Mouse (Mus musculus): Measurements from ENCODE around the gene Mansc4.

The Mansc4 gene

GRCm38 (mm10) chr6:147079919-147080318, 6.9 kb downstream of the Mansc4 start:
- DNase-seq (ENCODE audit: low spot score in 2 of 2) = no peak

GRCm38 (mm10) chr6:147076878-147077277, 10.0 kb downstream of the Mansc4 start:
- no peak for DNase-seq (ENCODE audit: low spot score in 2 of 2)

GRCm38 (mm10) chr6:147075808-147076387, 10.9 kb downstream of the Mansc4 start:
- no peak for DNase-seq (ENCODE audit: low spot score in 2 of 2)

GRCm38 (mm10) chr6:147064944-147065261, 21.9 kb downstream of the Mansc4 start:
- DNase-seq (ENCODE audit: low spot score in 2 of 2) = no peak

GRCm38 (mm10) chr6:147064226-147064943, 22.4 kb downstream of the Mansc4 start:
- DNase-seq (ENCODE audit: low spot score in 2 of 2) = no peak

GRCm38 (mm10) chr6:147062694-147063093, 24.1 kb downstream of the Mansc4 start:
- DNase-seq (ENCODE audit: low spot score in 2 of 2) = no peak

- no peak for DNase-seq (ENCODE audit: low spot score in 2 of 2)
Measured at GRCm38 (mm10) chr6:147062034-147062433, 24.8 kb downstream of the Mansc4 start.

GRCm38 (mm10) chr6:147061630-147062029, 25.2 kb downstream of the Mansc4 start:
- DNase-seq (ENCODE audit: low spot score in 2 of 2) = no peak

GRCm38 (mm10) chr6:147059326-147059725, 27.5 kb downstream of the Mansc4 start:
- no peak for DNase-seq (ENCODE audit: low spot score in 2 of 2)

GRCm38 (mm10) chr6:147055374-147055977, 31.4 kb downstream of the Mansc4 start:
- no peak for DNase-seq (ENCODE audit: low spot score in 2 of 2)

GRCm38 (mm10) chr6:147053785-147054646, 32.8 kb downstream of the Mansc4 start:
- no peak for DNase-seq (ENCODE audit: low spot score in 2 of 2)

GRCm38 (mm10) chr6:147052440-147052839, 34.4 kb downstream of the Mansc4 start:
- DNase-seq (ENCODE audit: low spot score in 2 of 2) = no peak

GRCm38 (mm10) chr6:147051666-147052065, 35.2 kb downstream of the Mansc4 start:
- no peak for DNase-seq (ENCODE audit: low spot score in 2 of 2)

GRCm38 (mm10) chr6:147049239-147049805, 37.5 kb downstream of the Mansc4 start:
- DNase-seq (ENCODE audit: low spot score in 2 of 2) = no peak

- no peak for DNase-seq (ENCODE audit: low spot score in 2 of 2)
Measured at GRCm38 (mm10) chr6:147043633-147044032, 43.2 kb downstream of the Mansc4 start.

- DNase-seq (ENCODE audit: low spot score in 2 of 2) = peak; percentile 81 to 87
Measured at GRCm38 (mm10) chr6:147042291-147043290, 44.2 kb downstream of the Mansc4 start, which contains the start of gene Mrps35. TSS of gene Mrps35 (plus strand) at chr6:147042764.

GRCm38 (mm10) chr6:147032303-147032925, 54.4 kb downstream of the Mansc4 start, which contains the start of gene Rep15:
TSS of gene Rep15 (plus strand) at chr6:147032584.
- DNase-seq (ENCODE audit: low spot score in 2 of 2) = no peak

- DNase-seq (ENCODE audit: low spot score in 2 of 2) = no peak
Measured at GRCm38 (mm10) chr6:147030096-147030885, 56.5 kb downstream of the Mansc4 start.

- no peak for DNase-seq (ENCODE audit: low spot score in 2 of 2)
Measured at GRCm38 (mm10) chr6:147029591-147029990, 57.2 kb downstream of the Mansc4 start.
